Mouse (Mus musculus) mature B cell (primary cell): ENCODE results near the gene Oscar.

Experiments
- in situ Hi-C: fragments of 300-500 bp; cut with MboI; formaldehyde crosslinking; loops from 2 replicates; pipeline ENCODE4 v1.14.3; 2019

Gene Oscar

GRCm38 (mm10) chr7:3616057-3616388 is at the start of gene Oscar:
Gene Oscar, minus strand, starts transcription at chr7:3616157.
- in situ Hi-C loops: loop anchor here (10.0 kb wide), 1 partner anchor 59 kb away; the partner anchor contains the start of gene Tmc4

GRCm38 (mm10) chr7:3665215-3666114 is 49.5 kb upstream of the Oscar start, which contains the start of gene Leng1:
Gene Leng1, minus strand, starts transcription at chr7:3665840.
- in situ Hi-C loops: no loop called here

GRCm38 (mm10) chr7:3664524-3665214 is 48.7 kb upstream of the Oscar start:
- in situ Hi-C loops: no loop called here

GRCm38 (mm10) chr7:3658578-3658977 is 42.6 kb upstream of the Oscar start:
- in situ Hi-C loops: no loop called here

GRCm38 (mm10) chr7:3656966-3657365 is 41.0 kb upstream of the Oscar start:
- in situ Hi-C loops: no loop called here

- in situ Hi-C loops: no loop called here
Observed at GRCm38 (mm10) chr7:3646641-3647040, 30.7 kb upstream of the Oscar start.

- in situ Hi-C loops: no loop called here
Observed at GRCm38 (mm10) chr7:3646188-3646587, 30.2 kb upstream of the Oscar start.

- in situ Hi-C loops: no loop called here
Observed at GRCm38 (mm10) chr7:3645488-3646025, 29.6 kb upstream of the Oscar start.

GRCm38 (mm10) chr7:3644672-3645487 is 28.9 kb upstream of the Oscar start, which contains the start of gene Cnot3:
Gene Cnot3, plus strand, starts transcription at chr7:3645268.
- in situ Hi-C loops: no loop called here

- in situ Hi-C loops: no loop called here
Observed at GRCm38 (mm10) chr7:3644348-3644671, 28.4 kb upstream of the Oscar start.

GRCm38 (mm10) chr7:3643843-3644242 is 27.9 kb upstream of the Oscar start:
- in situ Hi-C loops: no loop called here

GRCm38 (mm10) chr7:3643412-3643811 is 27.5 kb upstream of the Oscar start:
- in situ Hi-C loops: no loop called here

- in situ Hi-C loops: no loop called here
Observed at GRCm38 (mm10) chr7:3630478-3630815, 14.5 kb upstream of the Oscar start.

GRCm38 (mm10) chr7:3629543-3630477 is 13.9 kb upstream of the Oscar start, which contains the start of the genes Tfpt and Prpf31:
Gene Tfpt, minus strand, starts transcription at chr7:3629929.
Gene Prpf31, plus strand, starts transcription at chr7:3629985.
- in situ Hi-C loops: no loop called here

- in situ Hi-C loops: no loop called here
Observed at GRCm38 (mm10) chr7:3629030-3629429, 13.1 kb upstream of the Oscar start.

GRCm38 (mm10) chr7:3617242-3617995 is 1.5 kb upstream of the Oscar start, which contains the start of gene Ndufa3:
Gene Ndufa3, plus strand, starts transcription at chr7:3617373.
- in situ Hi-C loops: loop anchor here (10.0 kb wide), 1 partner anchor 57 kb away; the partner anchor contains the start of gene Tmc4

- in situ Hi-C loops: loop anchor here (10.0 kb wide), 1 partner anchor 58 kb away; the partner anchor contains the start of gene Tmc4
Observed at GRCm38 (mm10) chr7:3616389-3617241, 658 bp upstream of the Oscar start.

GRCm38 (mm10) chr7:3614021-3614420 is 1.9 kb downstream of the Oscar start:
- in situ Hi-C loops: loop anchor here (10.0 kb wide), 1 partner anchor 61 kb away; the partner anchor contains the start of gene Tmc4

- in situ Hi-C loops: loop anchor here (10.0 kb wide), 1 partner anchor 64 kb away; the partner anchor contains the start of gene Tmc4
Observed at GRCm38 (mm10) chr7:3611006-3611405, 5.0 kb downstream of the Oscar start.
